Mouse (Mus musculus) forebrain, postnatal 0 days (tissue): ENCODE results near the gene Ttk. TPM values are rescaled to one million over a fixed set of nuclear protein-coding genes. Genes with fewer than 3 reads are reported as not detected.

Source experiments
- ATAC-seq: fragments of 200-750 bp; cut with Nextera tagmentation; 2 replicates; pipeline ENCODE4 v1.8.0; 2017; ENCODE audit warnings: mild to moderate bottlenecking, moderate library complexity
- DNase-seq: peaks from one replicate; pipeline ENCODE4 v3.0.0-alpha.2; 2015
- H3K27ac ChIP-seq: fragments of 300-500 bp; sonication (generic); 2 replicates; pipeline ENCODE4 v1.5.1; 2014; ENCODE audit warnings: low read depth, mild to moderate bottlenecking, antibody characterized with exemption, low read length, moderate library complexity, mixed read lengths
- H3K27me3 ChIP-seq: fragments of 300-500 bp; sonication (generic); 2 replicates; pipeline ENCODE4 v1.6.1; 2014; ENCODE audit warnings: mild to moderate bottlenecking, low read length, mixed read lengths; ENCODE audit not compliant: insufficient read depth
- H3K36me3 ChIP-seq: fragments of 300-500 bp; sonication (generic); 2 replicates; pipeline ENCODE4 v1.6.1; 2014; ENCODE audit warnings: mild to moderate bottlenecking, moderate library complexity; ENCODE audit not compliant: insufficient read depth
- H3K4me1 ChIP-seq: fragments of 300-500 bp; sonication (generic); 2 replicates; pipeline ENCODE4 v1.6.1; 2014; ENCODE audit warnings: antibody characterized with exemption; ENCODE audit not compliant: insufficient read depth
- H3K4me2 ChIP-seq: fragments of 300-500 bp; sonication (generic); 2 replicates; pipeline ENCODE4 v1.6.1; 2014; ENCODE audit warnings: low read depth, mild to moderate bottlenecking, moderate library complexity
- H3K4me3 ChIP-seq: fragments of 300-500 bp; sonication (generic); 2 replicates; pipeline ENCODE4 v1.5.1; 2014; ENCODE audit warnings: low read depth, low read length, mixed read lengths
- H3K9ac ChIP-seq: fragments of 300-500 bp; sonication (generic); 2 replicates; pipeline ENCODE4 v1.6.1; 2014; ENCODE audit warnings: mild to moderate bottlenecking
- H3K9me3 ChIP-seq: fragments of 300-500 bp; sonication (generic); 2 replicates; pipeline ENCODE4 v1.6.1; 2016; ENCODE audit warnings: low read length
- CTCF ChIP-seq: sonication (generic); IDR thresholded peaks from 2 replicates; pipeline ENCODE4 v1.5.1; 2016; ENCODE audit warnings: antibody characterized with exemption, control low read depth, low read depth
- WGBS: fragments of 180-500 bp; shearing (Covaris S2); extraction: QIAGEN DNeasy Blood & Tissue Kit; methylation state at CpG from one replicate; pipeline ENCODE4 v1.1.7; 2014; 5-methylcytosine and 5-hydroxymethylcytosine counted together
- polyA plus RNA-seq: library from polyadenylated mRNA; unstranded; fragments of >200 nt; fragmentation: Nextera tagmentation; extraction: Ambion mirVana; gene quantifications from 2 replicates; pipeline ENCODE4 v1.2.1, GENCODE M21; 2015
- total RNA-seq: library from RNA; depleted of rRNA; stranded (reverse); fragments of >200 nt; gene quantifications from 2 replicates; pipeline ENCODE4 v1.2.3, GENCODE M21; 2014

The Ttk gene
- total and polyA plus RNA-seq, 2 experiments from 2014 or later: 2.8 to 3.2 TPM

GRCm38 (mm10) chr9:83805164-83805976 is 29.1 kb upstream of the Ttk start:
- DNase-seq: peak; percentile 84
- H3K36me3 ChIP-seq: no peaks in the 10 kb centered on the region
- peak; percentile 93 for ATAC-seq
- peaks cover 4% of the 10 kb centered on the region; the same call in 1 of the 2 replicates for H3K4me1 ChIP-seq
- no peaks in the 10 kb centered on the region for H3K9me3 ChIP-seq
- H3K27ac ChIP-seq: peak overlapping the region; percentile 96
- H3K9ac ChIP-seq: peak overlapping the region; percentile 98
- WGBS: under 1% methylated on average over 37 of the region's 37 CpGs
- H3K4me3 ChIP-seq: peak overlapping the region; percentile 88
- peak overlapping the region; percentile 72 for H3K4me2 ChIP-seq
- H3K27me3 ChIP-seq: no peaks in the 10 kb centered on the region
- peak; percentile 73 for TF ChIP-seq CTCF

GRCm38 (mm10) chr9:83805977-83806815 is 28.3 kb upstream of the Ttk start, which contains the start of gene Elovl4:
Gene Elovl4 (minus strand): TSS chr9:83806277.
- ATAC-seq: peak; percentile 93
- TF ChIP-seq CTCF: no peak
- Histone ChIP-seq H3K36me3 (no peaks in the 10 kb centered on the region), H3K9me3 (no peaks in the 10 kb centered on the region), H3K27ac (peak within 1 kb of the TSS; percentile 96), H3K9ac (peak within 1 kb of the TSS; percentile 98), H3K4me2 (peak within 1 kb of the TSS; percentile 72), H3K4me1 (peaks cover 4% of the 10 kb centered on the region; the same call in 1 of the 2 replicates), H3K4me3 (peak within 1 kb of the TSS; percentile 88), H3K27me3 (no peaks in the 10 kb centered on the region)
- peak; percentile 93 for DNase-seq
- WGBS: 3% methylated on average over 58 of the region's 71 CpGs

GRCm38 (mm10) chr9:83807562-83807961 is 26.9 kb upstream of the Ttk start:
- Histone ChIP-seq H3K4me1 (peaks cover 4% of the 10 kb centered on the region; the same call in 1 of the 2 replicates), H3K27me3 (no peaks in the 10 kb centered on the region), H3K9ac (no peak overlapping the region), H3K4me3 (no peak overlapping the region), H3K36me3 (no peaks in the 10 kb centered on the region), H3K4me2 (no peak overlapping the region), H3K27ac (no peak overlapping the region), H3K9me3 (no peaks in the 10 kb centered on the region)
- no peak for ATAC-seq
- WGBS: 10% methylated on average over 2 of the region's 2 CpGs
- DNase-seq: peak; percentile 66
- TF ChIP-seq CTCF: peak; percentile 65

- Histone ChIP-seq H3K27me3 (no peaks in the 10 kb centered on the region), H3K4me1 (no peaks in the 10 kb centered on the region), H3K4me2 (no peak overlapping the region), H3K36me3 (no peaks in the 10 kb centered on the region), H3K4me3 (no peak overlapping the region), H3K9ac (no peak overlapping the region), H3K27ac (no peak overlapping the region), H3K9me3 (no peaks in the 10 kb centered on the region)
- no peak for TF ChIP-seq CTCF
- no peak for DNase-seq
- WGBS: 65% methylated on average over 7 of the region's 7 CpGs
- no peak for ATAC-seq
Observed at GRCm38 (mm10) chr9:83819188-83819587, 15.3 kb upstream of the Ttk start.

- TF ChIP-seq CTCF: no peak
- DNase-seq: no peak
- H3K4me1 ChIP-seq: no peaks in the 10 kb centered on the region
Observed at GRCm38 (mm10) chr9:83820976-83821375, 13.5 kb upstream of the Ttk start.

GRCm38 (mm10) chr9:83822925-83823324 is 11.6 kb upstream of the Ttk start:
- Histone ChIP-seq H3K9ac (no peak overlapping the region), H3K4me3 (no peak overlapping the region), H3K9me3 (no peaks in the 10 kb centered on the region), H3K27me3 (no peaks in the 10 kb centered on the region), H3K27ac (no peak overlapping the region), H3K4me1 (no peaks in the 10 kb centered on the region), H3K36me3 (no peaks in the 10 kb centered on the region), H3K4me2 (no peak overlapping the region)
- ATAC-seq (no peak), DNase-seq (no peak)
- no peak for TF ChIP-seq CTCF
- 79% methylated on average over 5 of the region's 5 CpGs for WGBS

More at GRCm38 (mm10) chr9:83820976-83821375, 13.5 kb upstream of the Ttk start:
- ATAC-seq: no peak
- H3K27me3 ChIP-seq: no peaks in the 10 kb centered on the region
- no peaks in the 10 kb centered on the region for H3K9me3 ChIP-seq
- WGBS: 96% methylated on average over 2 of the region's 2 CpGs
- H3K4me3 ChIP-seq: no peak overlapping the region
- H3K36me3 ChIP-seq: no peaks in the 10 kb centered on the region
- H3K4me2 ChIP-seq: no peak overlapping the region
- H3K27ac ChIP-seq: no peak overlapping the region
- H3K9ac ChIP-seq: no peak overlapping the region
